Mouse (Mus musculus) kidney, adult 9 months (tissue): ENCODE data around the gene Atrnl1.

ENCODE experiments used
- DNase-seq: peaks from one replicate; pipeline ENCODE4 v3.0.0; 2022

The Atrnl1 gene

DNA sequence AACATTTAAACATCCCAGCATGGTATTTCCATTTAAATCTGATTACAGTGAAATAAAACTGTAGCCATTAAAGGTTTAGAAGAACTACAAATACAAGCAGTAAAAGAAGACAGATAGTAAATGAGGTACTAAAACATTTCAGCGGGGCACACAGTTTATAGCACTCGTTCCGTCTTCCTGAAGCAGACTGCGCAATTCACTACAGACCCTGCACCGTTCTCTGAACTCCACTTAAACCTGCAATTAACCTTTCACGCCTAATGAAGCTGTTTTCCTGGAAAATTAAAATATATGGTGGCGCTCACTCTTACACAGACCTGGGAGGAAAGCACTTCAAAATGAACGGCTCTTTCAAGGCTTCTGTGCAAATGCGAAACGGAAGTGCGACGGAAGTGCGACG lies 514.2 kb downstream of the Atrnl1 start:
- DNase-seq = no peak

GRCm38 (mm10) chr19:58131896-58132295 lies 521.1 kb downstream of the Atrnl1 start:
- DNase-seq = no peak

DNA sequence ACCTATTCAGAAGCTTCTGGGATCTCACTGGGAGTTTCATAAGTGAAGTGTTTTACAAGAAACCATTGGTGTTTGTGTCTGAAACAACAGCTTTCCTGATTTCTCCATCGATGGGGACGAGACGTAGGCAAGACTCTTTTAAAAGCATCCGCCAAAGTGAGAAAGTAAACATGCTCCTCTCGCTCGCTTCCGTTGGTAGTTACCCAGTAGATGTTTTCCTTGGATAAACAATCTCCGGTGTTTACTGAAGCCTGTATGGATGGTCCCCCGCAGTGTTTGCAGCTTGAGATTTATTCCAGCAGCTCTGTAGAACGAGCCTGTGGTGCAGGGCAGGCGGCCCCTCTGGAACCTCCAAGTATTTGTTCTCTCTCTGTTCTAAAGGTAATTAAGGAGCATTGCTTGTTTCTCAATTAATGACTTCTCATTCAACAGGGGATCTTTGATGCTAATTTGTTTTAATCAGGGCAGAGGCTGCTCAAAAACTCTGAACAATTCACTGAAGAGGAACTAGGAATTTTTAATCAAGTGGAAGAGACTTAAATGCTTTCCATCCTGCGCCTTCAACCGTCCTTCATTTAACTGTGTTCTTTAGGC lies 529.5 kb downstream of the Atrnl1 start:
- no peak for DNase-seq

GRCm38 (mm10) chr19:58143853-58144454 lies 533.1 kb downstream of the Atrnl1 start:
- no peak for DNase-seq

DNA sequence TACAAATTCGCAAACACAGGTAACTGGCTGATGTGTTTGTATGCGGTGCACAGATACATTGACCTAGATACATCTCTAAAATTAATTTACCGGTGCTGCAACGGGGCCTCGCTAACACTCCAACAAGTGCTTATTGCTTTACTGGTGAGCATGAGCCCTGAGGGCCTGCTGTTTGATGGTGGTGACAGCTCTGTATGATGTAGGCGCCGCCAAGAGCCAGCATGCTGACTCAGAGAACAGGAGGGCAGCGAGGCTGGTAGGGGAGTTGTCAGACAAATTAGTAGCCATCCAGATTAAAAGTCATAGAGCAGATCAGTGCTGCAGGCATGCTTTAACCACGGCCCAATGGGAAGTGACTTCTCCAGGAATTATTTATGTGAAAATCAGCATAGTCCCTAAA lies 534.7 kb downstream of the Atrnl1 start:
- no peak for DNase-seq

GRCm38 (mm10) chr19:58151257-58151656 lies 540.4 kb downstream of the Atrnl1 start:
- no peak for DNase-seq

- no peak for DNase-seq
These were observed 550.7 kb downstream of the Atrnl1 start for GRCm38 (mm10) chr19:58161569-58161968.

GRCm38 (mm10) chr19:58164896-58165634 lies 554.2 kb downstream of the Atrnl1 start:
- DNase-seq = no peak

DNA sequence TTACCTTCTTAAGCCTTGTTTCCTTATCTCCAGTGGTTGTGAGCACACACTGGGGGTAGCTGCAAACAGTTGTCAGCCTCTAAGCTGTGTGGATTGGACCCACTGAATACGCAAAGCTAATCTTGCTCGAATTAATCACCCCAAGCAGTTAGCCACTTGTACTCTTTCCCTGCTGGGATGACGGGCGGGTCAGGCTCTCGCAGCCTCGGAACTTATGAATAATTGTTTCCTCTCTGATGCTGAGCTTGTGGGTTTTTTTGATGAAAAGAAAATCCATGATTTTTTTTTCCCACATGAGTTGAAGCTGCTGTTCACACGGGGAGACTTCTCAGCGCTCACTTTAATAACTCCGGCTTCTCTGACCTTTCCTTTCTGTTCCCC lies 554.8 kb downstream of the Atrnl1 start:
- DNase-seq = no peak

GRCm38 (mm10) chr19:58166147-58166546 lies 555.3 kb downstream of the Atrnl1 start:
- no peak for DNase-seq

DNA sequence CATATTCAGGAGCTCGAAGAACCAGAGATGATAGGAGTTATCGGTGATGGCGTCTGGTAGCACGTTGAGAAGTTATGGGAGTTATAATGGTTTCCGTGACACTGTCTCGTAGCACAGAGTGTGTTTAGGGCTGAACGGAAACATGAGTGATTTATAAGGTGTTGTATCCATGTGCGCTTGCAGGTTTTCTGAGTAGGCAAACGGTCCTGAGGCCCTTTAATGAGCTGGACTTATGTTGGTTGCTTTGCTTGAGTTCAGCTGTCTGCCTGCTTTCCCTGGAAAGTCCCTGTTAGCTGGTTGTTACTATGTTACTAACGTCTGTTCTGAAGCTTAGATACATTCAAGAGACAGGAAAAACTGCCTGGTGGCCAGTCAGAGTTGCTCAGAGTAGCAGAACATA lies 567.6 kb downstream of the Atrnl1 start:
- no peak for DNase-seq

- no peak for DNase-seq
These were observed 569.9 kb downstream of the Atrnl1 start for GRCm38 (mm10) chr19:58180773-58181172.
